Mouse (Mus musculus) cerebellum, postnatal 25 days (tissue): ENCODE data around the gene Lyrm9.
"Not testable (repeated sequence)": the region's sequence is repeated elsewhere in the genome, so short reads cannot be mapped to it uniquely, and the experiment has no call there.

Experiments
- DNase-seq, 2 experiments: peaks; one replicate each; pipeline ENCODE4 v3.0.0; 2021; ENCODE audit warnings: mixed read lengths in 2 of 2

The Lyrm9 gene

GRCm38 (mm10) chr11:78852529-78852928 is 26.1 kb downstream of the Lyrm9 start:
- no peak for DNase-seq

- DNase-seq = peak; percentile 86 to 92
Measured at GRCm38 (mm10) chr11:78856310-78856709, 29.9 kb downstream of the Lyrm9 start.

- DNase-seq = no peak
Measured at GRCm38 (mm10) chr11:78857611-78858010, 31.2 kb downstream of the Lyrm9 start.

- no peak for DNase-seq
Measured at GRCm38 (mm10) chr11:78863898-78864297, 37.5 kb downstream of the Lyrm9 start.

- no peak for DNase-seq
Measured at GRCm38 (mm10) chr11:78864567-78865278, 38.3 kb downstream of the Lyrm9 start.

- DNase-seq = no peak
Measured at GRCm38 (mm10) chr11:78865314-78865713, 38.9 kb downstream of the Lyrm9 start.

- no peak for DNase-seq
Measured at GRCm38 (mm10) chr11:78866486-78866885, 40.1 kb downstream of the Lyrm9 start.

- no peak for DNase-seq
Measured at GRCm38 (mm10) chr11:78867696-78868095, 41.3 kb downstream of the Lyrm9 start.

GRCm38 (mm10) chr11:78869205-78869604 is 42.8 kb downstream of the Lyrm9 start:
- DNase-seq = not testable (repeated sequence)

GRCm38 (mm10) chr11:78870891-78871290 is 44.5 kb downstream of the Lyrm9 start:
- no peak for DNase-seq

GRCm38 (mm10) chr11:78872782-78873181 is 46.4 kb downstream of the Lyrm9 start:
- no peak for DNase-seq

GRCm38 (mm10) chr11:78879727-78880126 is 53.3 kb downstream of the Lyrm9 start:
- no peak for DNase-seq

GRCm38 (mm10) chr11:78886693-78887092 is 60.3 kb downstream of the Lyrm9 start:
- DNase-seq = no peak

GRCm38 (mm10) chr11:78887102-78887971 is 61.0 kb downstream of the Lyrm9 start:
- peak; percentile 83 to 89 for DNase-seq

GRCm38 (mm10) chr11:78889156-78889555 is 62.8 kb downstream of the Lyrm9 start:
- DNase-seq = no peak
